Mouse (Mus musculus): Measurements from ENCODE around the gene Tfb2m.

Tfb2m gene

DNA sequence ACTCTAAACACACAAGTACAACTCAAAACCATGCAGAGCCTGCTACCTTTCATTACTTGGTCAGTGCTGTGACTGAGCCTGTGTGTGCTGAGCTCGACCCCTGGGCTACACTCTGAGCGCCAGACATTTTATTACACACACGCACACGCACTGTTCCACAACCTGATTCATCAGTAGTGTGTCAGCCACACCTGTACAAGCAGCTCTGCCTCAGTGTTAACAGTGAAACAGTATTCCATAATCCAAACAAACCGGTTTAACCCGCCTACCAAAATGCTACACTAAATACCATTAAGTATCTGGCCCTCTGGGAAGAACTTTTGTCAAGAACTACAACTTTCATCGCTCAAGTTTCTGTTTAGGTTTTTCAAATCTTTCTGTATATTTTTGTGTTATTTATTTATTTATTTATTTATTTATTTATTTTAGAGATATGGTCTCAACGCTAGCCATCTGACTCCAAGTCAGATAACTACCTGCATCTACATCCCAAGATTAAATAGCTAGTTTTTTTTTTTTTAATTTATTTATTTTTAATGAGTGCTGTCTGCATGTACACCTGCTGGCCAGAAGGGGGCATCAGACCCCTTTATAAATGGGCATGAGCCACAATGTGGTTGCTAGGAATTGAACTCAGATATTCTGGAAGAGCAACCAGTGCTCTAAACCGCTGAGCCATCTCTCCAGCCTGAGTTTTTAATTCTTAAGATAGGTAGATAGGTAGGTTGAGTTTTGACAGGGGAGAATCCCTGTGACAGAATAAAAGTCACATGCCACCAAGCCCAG is 39.3 kb downstream of the Tfb2m start:
- DNase-seq (ENCODE audit: low read depth, low spot score), result no peak

- DNase-seq (ENCODE audit: low read depth, low spot score), result no peak
Observed at GRCm38 (mm10) chr1:179502565-179502964, 43.5 kb downstream of the Tfb2m start.

GRCm38 (mm10) chr1:179499257-179499656 is 46.8 kb downstream of the Tfb2m start:
- DNase-seq (ENCODE audit: low read depth, low spot score), result no peak

GRCm38 (mm10) chr1:179492908-179493307 is 53.2 kb downstream of the Tfb2m start:
- no peak for DNase-seq (ENCODE audit: low read depth, low spot score)

GRCm38 (mm10) chr1:179488520-179488919 is 57.5 kb downstream of the Tfb2m start:
- DNase-seq (ENCODE audit: low read depth, low spot score), result no peak

- no peak for DNase-seq (ENCODE audit: low read depth, low spot score)
Observed at GRCm38 (mm10) chr1:179487990-179488389, 58.1 kb downstream of the Tfb2m start.

DNA sequence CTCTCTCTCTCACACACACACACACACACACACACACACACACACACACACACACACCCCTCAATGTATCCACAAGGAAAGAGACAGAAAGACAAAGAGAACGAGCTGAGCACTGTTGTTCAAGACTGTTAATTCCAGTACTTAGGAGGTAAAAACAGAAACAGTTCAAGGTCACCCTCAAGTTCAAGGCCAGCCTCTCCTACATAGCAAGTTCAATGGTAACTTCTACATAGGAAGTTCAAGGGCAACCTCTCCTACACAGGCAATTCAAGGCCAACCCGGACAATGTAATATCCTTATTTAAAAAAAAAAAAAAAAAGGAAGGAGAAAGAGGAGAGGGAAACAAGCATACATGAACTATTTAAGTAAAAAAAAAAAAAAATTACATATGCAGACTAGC is 58.8 kb downstream of the Tfb2m start:
- no peak for DNase-seq (ENCODE audit: low read depth, low spot score)

DNA sequence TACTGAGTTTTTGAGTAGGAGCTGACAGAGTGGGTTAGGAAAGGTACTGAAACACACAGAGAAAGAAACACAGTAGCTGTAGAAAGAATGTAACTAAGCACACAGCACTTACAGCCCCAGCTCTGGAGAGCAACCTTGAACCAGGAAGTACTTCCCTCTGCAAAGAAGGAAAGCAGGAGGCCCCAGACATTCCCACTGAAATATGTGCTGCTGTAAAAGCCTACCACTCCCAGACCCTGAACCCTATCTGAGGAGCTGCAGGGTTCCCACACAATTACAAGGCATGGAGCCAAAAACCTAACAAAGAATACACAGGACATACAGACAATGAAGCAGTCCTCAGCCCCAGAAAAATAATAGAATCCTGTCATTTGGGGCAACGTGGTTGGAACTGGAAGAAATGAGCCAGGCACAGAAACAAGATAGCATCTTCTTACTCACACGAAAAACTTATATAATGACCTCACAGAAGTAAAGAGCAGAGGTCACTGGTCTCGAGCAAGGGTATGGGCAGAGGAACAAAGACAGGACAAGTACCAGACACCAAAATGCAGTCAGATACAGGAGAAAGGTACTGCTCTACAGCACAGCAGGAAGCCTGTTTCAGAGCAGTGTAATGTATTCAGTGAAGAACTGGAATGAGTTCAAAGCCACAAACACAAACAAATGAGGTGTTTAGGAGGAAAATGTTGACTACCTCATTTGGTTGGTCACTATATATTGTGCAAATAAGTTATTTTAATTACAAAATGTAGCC is 60.1 kb downstream of the Tfb2m start:
- no peak for DNase-seq (ENCODE audit: low read depth, low spot score)

DNA sequence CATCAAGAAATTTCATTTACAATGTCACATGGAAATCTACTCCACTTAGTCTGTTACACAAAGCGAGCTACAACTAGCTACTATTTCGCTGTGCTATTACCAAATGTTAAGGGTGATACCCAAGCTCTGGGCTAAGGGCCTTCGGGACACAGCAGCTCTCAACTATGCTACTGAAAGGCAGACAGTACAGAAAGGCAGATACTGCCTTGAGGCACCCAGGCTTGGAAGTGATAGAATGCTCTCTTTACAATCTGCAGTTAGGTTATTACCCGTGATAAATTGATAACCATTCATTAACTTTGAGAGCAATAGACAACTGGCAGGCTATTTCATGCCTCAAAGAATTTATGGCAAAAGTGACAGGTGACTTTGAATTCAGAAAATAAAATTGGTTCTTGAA is 65.2 kb downstream of the Tfb2m start:
- DNase-seq (ENCODE audit: low read depth, low spot score), result no peak
